Mouse (Mus musculus) limb, embryonic 13.5 days (tissue): ENCODE data around the gene Nectin4. TPM values are rescaled to one million over a fixed set of nuclear protein-coding genes. Genes with fewer than 3 reads are reported as not detected.

ENCODE experiments used
- ATAC-seq: fragments of 200-750 bp; cut with Nextera tagmentation; 2 replicates; pipeline ENCODE4 v1.8.0; 2017; ENCODE audit warnings: low read depth, moderate number of reproducible peaks, moderate TSS enrichment; ENCODE audit not compliant: low FRiP score
- H3K27ac ChIP-seq: fragments of 300-500 bp; sonication (generic); 2 replicates; pipeline ENCODE4 v1.5.1; 2015; ENCODE audit warnings: inconsistent platforms, mild to moderate bottlenecking, moderate library complexity
- H3K27me3 ChIP-seq: fragments of 300-500 bp; sonication (generic); 2 replicates; pipeline ENCODE4 v1.6.1; 2015; ENCODE audit warnings: mild to moderate bottlenecking, inconsistent platforms
- H3K36me3 ChIP-seq: fragments of 300-500 bp; sonication (generic); 2 replicates; pipeline ENCODE4 v1.6.1; 2015; ENCODE audit warnings: inconsistent platforms, mild to moderate bottlenecking, moderate library complexity
- H3K4me1 ChIP-seq: fragments of 300-500 bp; sonication (generic); 2 replicates; pipeline ENCODE4 v1.6.1; 2015; ENCODE audit warnings: inconsistent platforms
- H3K4me2 ChIP-seq: fragments of 300-500 bp; sonication (generic); replicated peaks from 2 replicates; pipeline ENCODE4 v1.6.1; 2015; ENCODE audit warnings: inconsistent platforms, mild to moderate bottlenecking, moderate library complexity
- H3K4me3 ChIP-seq: fragments of 300-500 bp; sonication (generic); 2 replicates; pipeline ENCODE4 v1.5.1; 2015; ENCODE audit warnings: moderate library complexity, mild to moderate bottlenecking, inconsistent platforms
- H3K9ac ChIP-seq: fragments of 300-500 bp; sonication (generic); 2 replicates; pipeline ENCODE4 v1.6.1; 2015; ENCODE audit warnings: mild to moderate bottlenecking, inconsistent platforms
- H3K9me3 ChIP-seq: fragments of 300-500 bp; sonication (generic); 2 replicates; pipeline ENCODE4 v1.6.1; 2016; ENCODE audit warnings: inconsistent platforms
- WGBS: fragments of 180-500 bp; shearing (Covaris S2); methylation state at CpG from one replicate; pipeline ENCODE4 v1.1.7; 2015; 5-methylcytosine and 5-hydroxymethylcytosine counted together
- polyA plus RNA-seq: library from polyadenylated mRNA; unstranded; fragments of >200 nt; fragmentation: Nextera tagmentation; extraction: Ambion mirVana; gene quantifications from 2 replicates; pipeline ENCODE4 v1.2.1, GENCODE M21; 2015

Nectin4 gene
- polyA plus RNA-seq, 1 experiment from 2014 or later: 13.7 TPM

DNA sequence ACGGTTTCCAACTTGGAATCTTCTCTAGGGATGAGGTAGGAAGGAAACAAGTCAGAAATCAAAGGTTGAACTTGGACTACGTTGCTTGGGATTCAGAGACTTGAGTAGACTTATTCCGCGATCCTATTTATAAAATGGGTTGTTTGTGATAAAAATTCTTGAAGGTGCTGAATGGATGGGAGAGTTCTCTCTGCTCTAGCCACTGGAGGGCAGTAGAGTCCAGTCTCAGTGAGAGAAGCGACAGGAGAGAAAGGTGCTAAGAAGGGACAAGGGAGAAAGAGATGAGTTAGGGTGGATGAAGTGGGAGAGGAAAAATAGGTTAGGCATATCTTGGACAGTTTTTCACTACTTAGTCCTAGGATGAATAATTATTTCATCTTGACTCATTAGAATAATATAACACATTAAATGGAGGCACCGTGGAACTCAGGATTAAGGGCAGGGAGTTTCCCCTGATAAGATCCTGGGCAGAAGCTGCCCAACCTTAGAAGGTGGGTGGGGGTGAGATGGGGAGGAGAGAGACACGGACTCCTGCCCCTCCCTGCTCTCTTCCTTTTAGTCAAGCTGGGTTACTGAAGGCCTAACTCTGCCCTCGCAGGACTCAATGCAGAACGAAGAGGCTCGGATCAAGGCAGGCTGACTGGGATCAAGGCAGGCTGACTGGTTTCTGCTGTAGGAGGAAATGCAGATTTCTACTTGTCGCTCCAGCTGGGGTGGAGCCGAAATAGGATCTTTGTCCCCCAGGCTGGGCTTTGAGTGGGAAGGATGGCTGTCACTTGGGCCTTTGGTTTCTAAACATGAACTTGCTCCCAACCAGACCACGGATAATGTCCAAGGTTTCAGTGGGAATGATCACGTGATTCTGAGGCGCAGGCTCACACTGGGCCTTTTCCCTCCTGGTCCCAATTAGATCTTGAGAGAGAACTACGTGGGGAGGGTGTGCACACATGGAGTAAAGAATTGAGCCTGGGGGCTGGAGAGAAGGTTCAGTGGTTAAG, 8.5 kb upstream of the Nectin4 start:
- peak overlapping the region; percentile 56 for H3K4me3 ChIP-seq
- H3K27me3 ChIP-seq: peaks cover 10% of the 10 kb centered on the region
- WGBS: 16% methylated on average over 16 of the region's 16 CpGs
- H3K36me3 ChIP-seq: peaks cover 32% of the 10 kb centered on the region
- H3K9me3 ChIP-seq: peaks cover 5% of the 10 kb centered on the region
- H3K27ac ChIP-seq: peak overlapping the region; percentile 74
- peaks cover 22% of the 10 kb centered on the region for H3K4me1 ChIP-seq
- H3K9ac ChIP-seq: peak overlapping the region; percentile 78
- H3K4me2 ChIP-seq: peak overlapping the region; percentile 84
- peak; percentile 53; the same call in 1 of the 2 replicates for ATAC-seq

DNA sequence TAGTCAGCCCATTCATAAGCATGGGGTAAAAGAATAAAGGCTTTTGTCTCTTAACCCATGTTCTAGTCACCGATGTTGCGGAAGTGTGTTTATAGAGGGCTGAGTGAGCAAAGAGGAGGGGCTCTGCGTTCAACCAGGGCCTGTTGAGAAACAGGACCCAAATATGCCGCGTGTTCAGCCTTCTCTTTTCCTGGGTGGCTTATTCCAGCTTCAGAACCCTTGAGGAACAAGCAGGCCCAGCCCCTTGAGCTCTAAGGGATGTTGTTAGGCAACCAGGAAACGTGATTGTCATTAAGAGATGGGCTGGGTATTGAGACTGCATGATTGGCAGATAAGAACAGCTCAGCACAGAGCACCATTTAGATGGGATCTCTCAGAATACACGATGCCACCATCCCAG, 4.0 kb upstream of the Nectin4 start:
- no peak overlapping the region for H3K27ac ChIP-seq
- 66% methylated on average over 7 of the region's 7 CpGs for WGBS
- no peak overlapping the region for H3K4me3 ChIP-seq
- H3K4me1 ChIP-seq: peaks cover 13% of the 10 kb centered on the region
- H3K9ac ChIP-seq: no peak overlapping the region
- no peak for ATAC-seq
- H3K27me3 ChIP-seq: peaks cover 45% of the 10 kb centered on the region
- no peak overlapping the region for H3K4me2 ChIP-seq
- H3K36me3 ChIP-seq: no peaks in the 10 kb centered on the region
- H3K9me3 ChIP-seq: no peaks in the 10 kb centered on the region

DNA sequence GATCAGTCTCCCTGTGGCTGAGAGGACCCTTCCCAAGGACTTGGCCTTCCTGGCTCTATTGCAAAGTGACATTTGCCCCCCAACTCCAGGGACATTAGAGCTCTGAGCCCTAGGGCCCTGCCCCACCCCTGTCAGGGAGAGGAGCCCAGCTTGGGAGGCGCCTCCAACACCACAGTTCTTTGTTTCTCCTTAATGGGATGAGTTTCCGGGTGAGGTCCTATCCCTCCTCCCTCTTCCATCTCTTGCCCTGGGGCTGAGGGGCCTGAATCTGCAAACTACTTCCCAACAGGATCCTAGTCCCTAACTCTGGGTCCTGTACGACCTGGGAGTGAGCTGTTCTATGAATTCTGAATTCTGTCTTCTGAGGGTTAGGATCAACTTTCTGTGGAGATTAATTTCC, 3.0 kb downstream of the Nectin4 start:
- no peak overlapping the region for H3K4me2 ChIP-seq

DNA sequence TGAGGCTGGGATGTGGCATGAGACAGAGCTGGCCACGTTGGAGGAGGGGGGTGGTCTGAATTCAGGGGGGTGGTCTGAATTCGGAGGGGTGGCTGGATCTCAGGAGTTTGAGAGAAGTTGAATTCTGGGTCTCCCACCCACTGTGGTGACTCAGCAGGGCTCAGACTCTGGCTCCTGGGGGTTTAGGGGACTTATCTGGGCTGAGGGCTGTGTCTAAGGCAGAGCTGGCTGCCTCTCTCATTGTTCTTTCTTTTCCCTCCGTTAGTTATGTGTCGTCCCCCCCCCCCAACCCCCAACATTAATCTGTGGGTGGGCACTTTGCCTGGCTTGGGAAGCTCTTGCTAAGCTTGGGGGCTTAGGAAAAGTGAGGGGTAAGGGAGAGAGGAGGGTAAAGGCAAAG, 4.0 kb downstream of the Nectin4 start:
- H3K9ac ChIP-seq: no peak overlapping the region
- peaks cover 55% of the 10 kb centered on the region for H3K27me3 ChIP-seq
- H3K4me2 ChIP-seq: peak overlapping the region; percentile 9; the same call in 1 of the 2 replicates
- H3K36me3 ChIP-seq: no peaks in the 10 kb centered on the region
- no peak overlapping the region for H3K4me3 ChIP-seq
- 0% methylated on average over 4 of the region's 4 CpGs for WGBS
- peaks cover 20% of the 10 kb centered on the region for H3K4me1 ChIP-seq
- H3K9me3 ChIP-seq: no peaks in the 10 kb centered on the region
- H3K27ac ChIP-seq: peak overlapping the region; percentile 10; the same call in 1 of the 2 replicates
- 0 out of 2 replicates have a peak, but pooled peaks have one; percentile 31 for ATAC-seq

More for the DNA sequence above, 3.0 kb downstream of the Nectin4 start:
- no peak for ATAC-seq
- H3K4me3 ChIP-seq: no peak overlapping the region
- peaks cover 20% of the 10 kb centered on the region for H3K4me1 ChIP-seq
- no peaks in the 10 kb centered on the region for H3K9me3 ChIP-seq
- peaks cover 51% of the 10 kb centered on the region for H3K27me3 ChIP-seq
- 56% methylated on average over 3 of the region's 3 CpGs for WGBS
- no peak overlapping the region for H3K27ac ChIP-seq
- no peak overlapping the region for H3K9ac ChIP-seq
- no peaks in the 10 kb centered on the region for H3K36me3 ChIP-seq

DNA sequence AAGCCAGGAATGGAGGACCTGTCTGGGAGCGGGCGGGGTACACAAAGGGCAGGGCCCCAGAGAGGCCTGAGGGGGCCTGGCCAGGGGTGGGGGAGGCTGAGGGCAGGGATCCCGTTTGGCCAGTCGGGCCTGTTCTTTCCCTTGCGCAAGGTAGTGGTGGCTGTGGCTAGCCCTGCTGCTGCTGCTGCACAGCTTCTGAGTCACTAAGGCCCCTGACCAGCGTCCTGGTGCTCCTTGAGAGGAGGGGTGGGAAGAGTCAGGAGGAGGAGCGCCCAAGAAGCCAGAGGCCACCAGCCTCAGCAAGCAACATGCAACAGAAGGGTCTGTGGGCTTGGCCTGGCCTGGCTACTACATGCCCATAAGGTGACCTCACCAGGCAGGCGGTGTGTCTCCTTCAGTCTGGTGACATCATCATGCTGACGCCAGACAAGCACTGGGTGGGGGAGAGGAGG, 5.8 kb downstream of the Nectin4 start:
- no peaks in the 10 kb centered on the region for H3K36me3 ChIP-seq
- ATAC-seq: no peak
- H3K27me3 ChIP-seq: peaks cover 57% of the 10 kb centered on the region
- no peak overlapping the region for H3K27ac ChIP-seq
- no peaks in the 10 kb centered on the region for H3K9me3 ChIP-seq
- 47% methylated on average over 9 of the region's 9 CpGs for WGBS
- peaks cover 33% of the 10 kb centered on the region for H3K4me1 ChIP-seq
- H3K9ac ChIP-seq: no peak overlapping the region
- no peak overlapping the region for H3K4me2 ChIP-seq
- no peak overlapping the region for H3K4me3 ChIP-seq

DNA sequence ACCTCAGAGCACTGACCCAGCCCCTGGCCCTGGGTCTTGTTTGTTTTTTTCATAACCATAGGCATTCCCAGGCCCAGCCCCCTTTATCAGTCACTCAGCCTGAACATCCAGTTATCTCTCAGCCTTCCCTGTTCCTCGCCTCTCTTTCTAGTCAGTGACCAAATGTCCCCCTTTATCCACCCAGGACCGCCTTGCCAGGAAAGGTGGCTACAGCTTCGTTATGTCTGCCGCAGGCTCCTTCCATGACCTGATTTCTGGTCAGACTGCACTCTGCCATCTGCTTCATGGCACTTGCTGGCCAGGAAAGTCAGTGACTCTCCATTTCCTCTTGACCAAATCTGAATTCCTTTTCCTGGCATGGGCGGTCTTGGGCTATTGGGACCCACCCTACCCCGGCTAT, 8.4 kb downstream of the Nectin4 start:
- H3K27ac ChIP-seq: no peak overlapping the region
- H3K27me3 ChIP-seq: peaks cover 53% of the 10 kb centered on the region
- no peak for ATAC-seq
- no peaks in the 10 kb centered on the region for H3K36me3 ChIP-seq
- WGBS: 85% methylated on average over 6 of the region's 6 CpGs
- H3K9me3 ChIP-seq: no peaks in the 10 kb centered on the region
- no peak overlapping the region for H3K4me2 ChIP-seq
- peaks cover 34% of the 10 kb centered on the region for H3K4me1 ChIP-seq
- no peak overlapping the region for H3K4me3 ChIP-seq
- no peak overlapping the region for H3K9ac ChIP-seq

DNA sequence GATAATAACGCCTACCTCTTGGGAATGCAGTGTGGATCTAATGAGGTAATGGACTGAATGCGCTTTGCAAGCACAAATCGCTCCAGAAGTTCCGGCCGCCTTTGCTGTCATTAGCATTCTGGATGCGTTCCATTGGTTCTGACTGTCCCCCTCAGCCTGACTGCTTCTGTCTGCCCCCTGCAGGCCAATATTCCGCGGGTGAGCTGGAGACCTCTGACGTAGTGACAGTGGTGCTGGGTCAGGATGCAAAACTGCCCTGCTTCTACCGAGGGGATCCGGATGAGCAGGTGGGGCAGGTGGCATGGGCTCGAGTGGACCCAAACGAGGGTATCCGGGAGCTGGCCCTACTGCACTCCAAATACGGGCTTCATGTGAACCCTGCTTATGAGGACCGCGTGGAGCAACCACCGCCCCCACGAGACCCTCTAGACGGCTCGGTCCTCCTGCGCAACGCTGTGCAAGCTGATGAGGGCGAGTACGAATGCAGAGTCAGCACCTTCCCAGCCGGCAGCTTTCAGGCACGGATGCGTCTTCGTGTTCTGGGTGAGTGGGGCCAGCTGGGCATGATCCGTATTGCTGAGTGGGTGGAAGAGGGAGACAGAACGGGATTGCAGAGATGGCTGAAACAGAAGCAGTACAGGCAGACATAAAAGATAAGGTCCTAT, 10.2 kb downstream of the Nectin4 start:
- WGBS: 8% methylated on average over 31 of the region's 31 CpGs
- Histone ChIP-seq H3K9ac (0 out of 2 replicates have a peak overlapping the region, but pooled peaks have one; percentile 25), H3K9me3 (no peaks in the 10 kb centered on the region), H3K36me3 (no peaks in the 10 kb centered on the region), H3K4me3 (peak overlapping the region; percentile 27), H3K4me2 (peak overlapping the region; percentile 55), H3K4me1 (peaks cover 20% of the 10 kb centered on the region), H3K27me3 (peaks cover 63% of the 10 kb centered on the region), H3K27ac (no peak overlapping the region)
- peak; percentile 34; the same call in 1 of the 2 replicates for ATAC-seq

DNA sequence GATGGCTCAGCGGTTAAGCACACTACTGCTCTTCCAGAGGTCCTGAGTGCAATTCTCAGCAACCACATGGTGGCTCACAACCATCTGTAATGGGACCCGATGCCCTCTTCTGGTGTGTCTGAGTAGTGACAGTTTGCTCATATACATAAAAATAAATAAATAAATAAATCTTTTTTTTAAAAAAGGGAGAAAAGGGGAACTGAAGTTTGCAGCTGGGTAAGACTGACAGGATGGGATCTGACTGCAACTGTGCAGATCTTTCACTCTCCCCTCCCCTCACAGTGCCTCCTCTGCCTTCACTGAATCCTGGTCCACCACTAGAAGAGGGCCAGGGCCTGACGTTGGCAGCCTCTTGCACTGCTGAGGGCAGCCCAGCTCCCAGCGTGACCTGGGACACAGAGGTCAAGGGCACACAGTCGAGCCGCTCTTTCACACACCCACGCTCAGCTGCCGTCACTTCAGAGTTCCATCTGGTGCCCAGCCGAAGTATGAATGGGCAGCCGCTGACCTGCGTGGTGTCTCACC, 12.3 kb downstream of the Nectin4 start:
- Histone ChIP-seq H3K4me3 (no peak overlapping the region), H3K9ac (no peak overlapping the region), H3K27ac (no peak overlapping the region), H3K9me3 (no peaks in the 10 kb centered on the region), H3K36me3 (no peaks in the 10 kb centered on the region), H3K27me3 (peaks cover 57% of the 10 kb centered on the region), H3K4me2 (no peak overlapping the region), H3K4me1 (peaks cover 20% of the 10 kb centered on the region)
- no peak for ATAC-seq
- 86% methylated on average over 11 of the region's 11 CpGs for WGBS

DNA sequence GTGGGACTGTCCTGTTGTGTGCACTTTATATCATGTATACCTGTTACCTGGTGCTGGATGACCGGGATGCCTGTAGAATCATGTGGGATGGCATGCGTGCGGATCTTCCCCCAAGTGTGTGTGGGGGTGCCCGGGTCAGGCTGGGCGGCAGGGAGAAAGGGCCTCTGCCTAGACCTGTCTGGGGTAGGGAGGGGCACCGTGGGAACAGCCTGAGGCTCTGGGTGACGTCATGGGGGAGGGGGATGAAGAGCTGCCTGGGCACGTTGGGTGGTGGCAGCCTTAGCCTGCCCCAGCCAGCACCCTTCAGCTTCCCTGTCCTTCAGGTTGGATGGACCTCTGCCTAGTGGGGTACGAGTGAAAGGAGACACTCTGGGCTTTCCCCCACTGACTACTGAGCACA, 14.5 kb downstream of the Nectin4 start:
- no peak for ATAC-seq
- 63% methylated on average over 9 of the region's 9 CpGs for WGBS

DNA sequence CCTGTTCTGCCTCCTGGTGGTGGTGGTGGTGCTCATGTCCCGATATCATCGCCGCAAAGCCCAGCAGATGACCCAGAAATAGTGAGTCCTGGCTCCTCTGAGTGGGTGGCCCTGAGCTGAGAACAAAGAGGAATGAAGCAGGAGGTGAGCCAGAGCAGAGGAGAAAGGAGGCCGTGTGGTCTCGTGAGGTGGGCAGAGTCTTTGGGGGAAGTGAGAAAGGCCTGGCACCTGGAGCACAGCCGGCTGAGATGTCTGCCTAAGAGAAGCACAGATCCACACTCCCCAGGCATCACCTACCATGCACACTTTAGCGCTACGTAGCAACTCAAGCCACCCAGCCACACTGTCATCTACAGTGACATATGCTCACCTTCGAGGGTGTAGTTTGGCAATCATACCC, 15.3 kb downstream of the Nectin4 start:
- ATAC-seq: no peak
- H3K9ac ChIP-seq: no peak overlapping the region
- H3K4me2 ChIP-seq: no peak overlapping the region
- peaks cover 19% of the 10 kb centered on the region for H3K4me1 ChIP-seq
- 75% methylated on average over 9 of the region's 9 CpGs for WGBS
- H3K27ac ChIP-seq: no peak overlapping the region
- H3K9me3 ChIP-seq: no peaks in the 10 kb centered on the region
- H3K36me3 ChIP-seq: no peaks in the 10 kb centered on the region
- peaks cover 35% of the 10 kb centered on the region for H3K27me3 ChIP-seq
- no peak overlapping the region for H3K4me3 ChIP-seq

More for the DNA sequence above, 14.5 kb downstream of the Nectin4 start:
- peaks cover 43% of the 10 kb centered on the region for H3K27me3 ChIP-seq
- H3K4me1 ChIP-seq: peaks cover 26% of the 10 kb centered on the region
- H3K27ac ChIP-seq: no peak overlapping the region
- H3K4me3 ChIP-seq: no peak overlapping the region
- H3K36me3 ChIP-seq: no peaks in the 10 kb centered on the region
- no peak overlapping the region for H3K4me2 ChIP-seq
- H3K9me3 ChIP-seq: no peaks in the 10 kb centered on the region
- H3K9ac ChIP-seq: no peak overlapping the region

DNA sequence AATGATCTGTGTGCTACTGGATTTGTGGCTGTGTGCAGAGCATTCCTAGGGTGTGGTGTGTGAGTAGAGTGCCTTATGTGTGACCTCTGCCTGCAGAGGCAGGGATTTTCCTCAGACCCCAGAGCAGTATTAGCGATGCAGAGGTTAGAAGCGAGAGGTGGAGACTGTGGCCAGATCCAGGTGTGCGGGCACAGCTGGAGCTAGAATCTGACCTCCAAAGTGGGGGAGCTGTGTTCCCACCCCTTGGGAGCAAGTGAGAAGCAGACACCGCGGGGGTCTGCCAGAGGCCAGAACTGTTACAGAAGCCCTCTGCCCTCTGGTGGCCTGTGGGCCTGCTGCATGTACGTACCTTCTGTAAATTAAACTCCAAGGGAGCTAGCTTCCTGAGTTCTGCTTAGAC, 17.2 kb downstream of the Nectin4 start:
- Histone ChIP-seq H3K4me1 (peaks cover 12% of the 10 kb centered on the region), H3K27ac (peak overlapping the region; percentile 7; the same call in 1 of the 2 replicates), H3K27me3 (peaks cover 18% of the 10 kb centered on the region), H3K9ac (no peak overlapping the region), H3K9me3 (no peaks in the 10 kb centered on the region), H3K4me2 (peak overlapping the region; percentile 41; the same call in 1 of the 2 replicates), H3K4me3 (no peak overlapping the region), H3K36me3 (no peaks in the 10 kb centered on the region)
- whole genome bisulfite sequencing: 7% methylated on average over 6 of the region's 6 CpGs
- ATAC-seq: peak; percentile 57
